Mouse (Mus musculus): ENCODE measurements around the gene Tmprss13. TPM values are rescaled to one million over a fixed set of nuclear protein-coding genes. Genes with fewer than 3 reads are reported as not detected.

The Tmprss13 gene
- total RNA-seq (2023), result not detected

GRCm38 (mm10) chr9:45318855-45319254, at the start of gene Tmprss13:
Gene Tmprss13 (plus strand): TSS chr9:45319100.

DNA sequence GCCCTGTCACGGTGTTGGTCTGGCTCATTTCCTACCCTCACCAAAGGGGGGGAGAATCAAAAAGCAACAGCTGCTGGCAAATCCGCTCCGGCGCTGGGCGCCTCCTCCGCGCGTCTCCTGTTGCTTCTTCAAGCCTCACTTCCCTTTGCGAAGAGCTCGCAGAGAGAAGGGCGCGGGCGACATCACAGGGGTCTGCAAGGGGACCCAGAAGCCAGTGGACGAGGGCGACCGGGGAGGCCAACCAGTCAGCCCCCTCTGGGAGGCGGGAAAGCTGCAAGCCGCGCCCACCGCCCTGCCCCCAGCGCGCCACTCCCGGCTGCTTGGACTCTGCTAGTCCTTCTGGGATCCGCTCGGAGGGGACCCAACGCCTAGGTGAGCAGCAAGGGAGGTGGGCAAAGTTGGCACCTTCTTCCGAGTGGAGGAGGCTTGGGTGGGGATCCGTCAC, 51.2 kb downstream of the Tmprss13 start, which contains the start of gene Fxyd6:
Gene Fxyd6 (plus strand): TSS at position 69 of the 445 bp plus-strand sequence.

Other genes with a start within 250 kb of the Tmprss13 start
- gene Jaml, start 239.9 kb upstream of the Tmprss13 start, total RNA-seq (2023), result 100 to 1,000 TPM in 1 of 2 experiments, 10 to 100 TPM in 1; 97.6 to 103 TPM
- 1 to 10 TPM in 1 of 2 experiments, under 1 TPM in 1; 0.72 to 1.4 TPM for gene Scn2b, start 201.3 kb upstream of the Tmprss13 start, total RNA-seq (2023)
- under 1 TPM in 1 of 2 experiments, not detected in 1; 0.26 TPM for gene Scn4b, start 180.7 kb upstream of the Tmprss13 start, total RNA-seq (2023)
- gene BC049352, start 137.1 kb upstream of the Tmprss13 start, total RNA-seq (2023), result not detected
- not detected for gene Tmprss4, start 115.0 kb upstream of the Tmprss13 start, total RNA-seq (2023)
- 10 to 100 TPM; 54.8 to 69.1 TPM for gene Il10ra, start 50.0 kb upstream of the Tmprss13 start, total RNA-seq (2023)
- gene Fxyd6, start 51.1 kb downstream of the Tmprss13 start, total RNA-seq (2023), result under 1 TPM; 0.20 to 0.59 TPM
- not detected for gene Fxyd2, start 80.6 kb downstream of the Tmprss13 start, total RNA-seq (2023)
- gene Dscaml1, start 107.5 kb downstream of the Tmprss13 start, total RNA-seq (2023), result not detected

All from neutrophil, adult 83 days (primary cell).